Mouse (Mus musculus) liver, embryonic 13.5 days (tissue): Measurements from ENCODE around the gene Mgme1. TPM values are rescaled to one million over a fixed set of nuclear protein-coding genes. Genes with fewer than 3 reads are reported as not detected.

ENCODE experiments used
- ATAC-seq: fragments of 200-750 bp; cut with Nextera tagmentation; 2 replicates; pipeline ENCODE4 v1.8.0; 2017; ENCODE audit warnings: low read depth, mild to moderate bottlenecking, moderate number of reproducible peaks, moderate library complexity
- DNase-seq: peaks from one replicate; pipeline ENCODE4 v3.0.0; 2022
- H3K27ac ChIP-seq: fragments of 300-500 bp; sonication (generic); 2 replicates; pipeline ENCODE4 v1.5.1; 2015; ENCODE audit warnings: moderate library complexity, mild to moderate bottlenecking, inconsistent platforms
- H3K27me3 ChIP-seq: fragments of 300-500 bp; sonication (generic); 2 replicates; pipeline ENCODE4 v1.6.1; 2015; ENCODE audit warnings: mild to moderate bottlenecking, inconsistent platforms
- H3K36me3 ChIP-seq: fragments of 300-500 bp; sonication (generic); 2 replicates; pipeline ENCODE4 v1.6.1; 2015; ENCODE audit warnings: mild to moderate bottlenecking, inconsistent platforms
- H3K4me1 ChIP-seq: fragments of 300-500 bp; sonication (generic); replicated peaks from 2 replicates; pipeline ENCODE4 v1.6.1; 2015; ENCODE audit warnings: inconsistent platforms
- H3K4me2 ChIP-seq: fragments of 300-500 bp; sonication (generic); 2 replicates; pipeline ENCODE4 v1.6.1; 2015; ENCODE audit warnings: inconsistent platforms, mild to moderate bottlenecking, moderate library complexity
- H3K4me3 ChIP-seq: fragments of 300-500 bp; sonication (generic); replicated peaks from 2 replicates; pipeline ENCODE4 v1.5.1; 2015; ENCODE audit warnings: mild to moderate bottlenecking, inconsistent platforms
- H3K9ac ChIP-seq: fragments of 300-500 bp; sonication (generic); 2 replicates; pipeline ENCODE4 v1.6.1; 2015; ENCODE audit warnings: mild to moderate bottlenecking, inconsistent platforms
- H3K9me3 ChIP-seq: fragments of 300-500 bp; sonication (generic); replicated peaks from 2 replicates; pipeline ENCODE4 v1.6.1; 2016; ENCODE audit warnings: inconsistent platforms
- WGBS: fragments of 180-500 bp; shearing (Covaris S2); methylation state at CpG from one replicate; pipeline ENCODE4 v1.1.7; 2015; ENCODE audit not compliant: insufficient replicate concordance; 5-methylcytosine and 5-hydroxymethylcytosine counted together
- polyA plus RNA-seq: library from polyadenylated mRNA; unstranded; fragments of >200 nt; fragmentation: Nextera tagmentation; extraction: Ambion mirVana; gene quantifications from 2 replicates; pipeline ENCODE4 v1.2.1, GENCODE M21; 2015

Mgme1 gene
- polyA plus RNA-seq, 1 experiment from 2014 or later, result 14.0 TPM

DNA sequence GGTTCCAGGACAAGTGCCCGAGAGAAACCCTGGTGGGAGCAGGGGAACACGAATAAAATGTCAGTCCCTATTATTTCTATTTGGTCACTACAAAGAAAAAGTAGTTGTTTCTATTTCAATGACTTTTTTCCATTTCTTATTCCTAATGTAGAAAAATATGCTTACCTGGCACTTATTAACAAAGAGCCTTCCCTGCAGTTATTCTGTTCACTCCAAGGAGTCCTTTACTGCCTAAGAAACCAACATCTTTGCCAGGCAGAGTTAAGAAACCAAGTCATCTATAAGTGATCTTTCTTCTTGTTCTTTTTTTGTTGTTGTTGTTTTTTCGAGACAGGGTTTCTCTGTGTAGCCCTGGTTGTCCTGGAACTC lies 5.4 kb upstream of the Mgme1 start:
- ATAC-seq, result no peak
- H3K9me3 ChIP-seq, result no peaks in the 10 kb centered on the region
- H3K4me3 ChIP-seq, result no peak overlapping the region
- 0 out of 2 replicates have a peak overlapping the region, but pooled peaks have one; percentile 37 for H3K9ac ChIP-seq
- WGBS, result 50% methylated on average over 3 of the region's 3 CpGs
- no peak overlapping the region for H3K27ac ChIP-seq
- peaks cover 70% of the 10 kb centered on the region for H3K4me1 ChIP-seq
- H3K36me3 ChIP-seq, result peaks cover 72% of the 10 kb centered on the region
- peak overlapping the region; percentile 17; the same call in 1 of the 2 replicates for H3K4me2 ChIP-seq
- H3K27me3 ChIP-seq, result no peaks in the 10 kb centered on the region
- no peak for DNase-seq

DNA sequence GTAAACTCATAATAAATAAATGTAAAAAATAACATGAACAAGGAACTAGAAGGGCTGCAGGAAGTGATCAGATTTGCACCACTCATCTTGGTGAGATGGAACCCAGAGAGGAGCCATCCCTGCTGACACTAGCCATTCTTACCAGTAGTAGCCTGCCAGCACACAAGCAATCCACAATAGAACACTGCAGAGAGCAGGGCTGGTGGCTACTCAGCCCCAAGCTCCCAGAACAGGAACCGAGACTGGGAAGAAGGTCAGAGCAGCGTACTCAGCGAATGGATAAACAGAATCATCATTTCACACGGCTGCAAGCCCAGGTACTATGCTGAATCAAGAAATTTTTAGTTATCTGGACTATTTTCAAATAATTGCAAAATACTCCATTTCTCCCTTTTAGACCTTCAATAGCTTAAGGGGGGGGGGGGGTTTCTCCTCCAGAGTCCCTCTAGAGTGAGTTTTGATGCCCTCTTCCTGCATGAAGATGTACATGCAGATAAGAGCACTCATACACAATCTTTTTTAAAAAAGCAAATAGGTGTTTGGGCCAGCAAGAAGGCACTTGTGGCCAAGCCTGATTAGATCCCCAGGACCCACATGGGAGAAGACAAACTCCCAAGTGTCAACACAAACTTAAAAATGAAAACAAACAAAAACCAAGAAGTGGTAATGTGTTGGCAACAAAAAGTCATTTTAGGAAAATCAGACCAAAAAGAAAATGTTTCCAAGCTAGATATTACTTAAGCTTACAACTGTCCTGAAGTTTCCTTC lies 4.4 kb upstream of the Mgme1 start:
- peaks cover 72% of the 10 kb centered on the region for H3K4me1 ChIP-seq
- no peaks in the 10 kb centered on the region for H3K27me3 ChIP-seq
- H3K4me2 ChIP-seq, result peak overlapping the region; percentile 85
- peak overlapping the region; percentile 48; the same call in 1 of the 2 replicates for H3K9ac ChIP-seq
- ATAC-seq (no peak), DNase-seq (no peak)
- no peaks in the 10 kb centered on the region for H3K9me3 ChIP-seq
- 33% methylated on average over 4 of the region's 4 CpGs for WGBS
- H3K4me3 ChIP-seq, result peak overlapping the region; percentile 94
- peaks cover 62% of the 10 kb centered on the region for H3K36me3 ChIP-seq
- H3K27ac ChIP-seq, result 0 out of 2 replicates have a peak overlapping the region, but pooled peaks have one; percentile 15

DNA sequence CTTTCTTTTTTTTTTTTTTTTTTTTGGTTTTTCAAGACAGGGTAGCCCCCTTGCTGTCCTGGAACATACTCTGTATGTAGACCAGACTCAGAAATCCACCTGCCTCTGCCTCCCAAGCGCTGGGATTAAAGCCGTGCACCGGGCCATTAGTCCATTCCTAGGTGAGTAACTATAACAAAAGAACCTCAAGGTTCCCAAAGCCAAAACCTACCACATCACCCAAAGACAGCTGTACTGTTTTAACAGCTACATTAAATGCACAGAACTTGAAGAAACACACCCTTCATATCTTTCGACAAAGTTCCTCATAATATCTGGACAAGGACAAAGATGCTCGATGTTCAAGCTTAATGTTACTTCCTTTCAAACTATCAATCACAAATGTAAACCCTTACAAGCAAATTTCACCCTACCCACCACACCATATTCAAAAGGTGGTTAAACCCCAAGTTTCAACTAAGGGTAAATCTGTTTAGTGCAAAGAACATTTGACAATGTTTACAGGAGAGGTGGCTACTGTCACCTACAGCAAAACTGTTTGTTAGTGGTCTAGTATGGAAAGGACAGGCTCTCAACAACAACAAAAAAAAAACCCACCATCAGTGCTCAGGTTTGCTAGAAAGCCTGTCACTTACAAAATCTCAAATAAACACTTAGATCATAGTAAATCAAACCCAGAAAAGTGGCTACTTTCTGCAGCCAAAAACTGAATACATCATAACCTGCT lies 3.3 kb upstream of the Mgme1 start:
- no peaks in the 10 kb centered on the region for H3K27me3 ChIP-seq
- H3K4me1 ChIP-seq, result peaks cover 71% of the 10 kb centered on the region
- WGBS, result 22% methylated on average over 5 of the region's 5 CpGs
- DNase-seq, result no peak
- H3K4me3 ChIP-seq, result peak overlapping the region; percentile 94
- H3K36me3 ChIP-seq, result peaks cover 51% of the 10 kb centered on the region
- ATAC-seq, result no peak
- H3K9ac ChIP-seq, result peak overlapping the region; percentile 98
- peak overlapping the region; percentile 50 for H3K27ac ChIP-seq
- peak overlapping the region; percentile 85 for H3K4me2 ChIP-seq
- no peaks in the 10 kb centered on the region for H3K9me3 ChIP-seq

DNA sequence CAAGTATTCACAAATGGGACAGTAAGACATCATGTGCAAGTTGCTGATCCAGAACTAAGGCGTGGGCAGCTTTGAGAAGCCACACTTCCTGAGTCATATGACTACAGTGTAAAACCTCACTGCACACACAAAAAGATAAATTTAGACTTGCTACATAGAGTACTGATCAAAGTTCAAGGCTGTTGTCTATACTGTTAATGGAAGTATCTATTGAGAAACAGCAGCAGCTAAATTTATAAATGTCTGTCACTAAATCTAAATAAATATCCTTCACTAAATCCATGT lies 2.8 kb upstream of the Mgme1 start:
- Histone ChIP-seq H3K36me3 (peaks cover 48% of the 10 kb centered on the region), H3K27me3 (no peaks in the 10 kb centered on the region), H3K4me2 (peak overlapping the region; percentile 85), H3K4me1 (peaks cover 71% of the 10 kb centered on the region), H3K9me3 (no peaks in the 10 kb centered on the region), H3K4me3 (peak overlapping the region; percentile 94), H3K27ac (peak overlapping the region; percentile 50; the same call in 1 of the 2 replicates), H3K9ac (peak overlapping the region; percentile 98)
- 5% methylated on average over 1 of the region's 1 CpGs for WGBS
- ATAC-seq (no peak), DNase-seq (no peak)

DNA sequence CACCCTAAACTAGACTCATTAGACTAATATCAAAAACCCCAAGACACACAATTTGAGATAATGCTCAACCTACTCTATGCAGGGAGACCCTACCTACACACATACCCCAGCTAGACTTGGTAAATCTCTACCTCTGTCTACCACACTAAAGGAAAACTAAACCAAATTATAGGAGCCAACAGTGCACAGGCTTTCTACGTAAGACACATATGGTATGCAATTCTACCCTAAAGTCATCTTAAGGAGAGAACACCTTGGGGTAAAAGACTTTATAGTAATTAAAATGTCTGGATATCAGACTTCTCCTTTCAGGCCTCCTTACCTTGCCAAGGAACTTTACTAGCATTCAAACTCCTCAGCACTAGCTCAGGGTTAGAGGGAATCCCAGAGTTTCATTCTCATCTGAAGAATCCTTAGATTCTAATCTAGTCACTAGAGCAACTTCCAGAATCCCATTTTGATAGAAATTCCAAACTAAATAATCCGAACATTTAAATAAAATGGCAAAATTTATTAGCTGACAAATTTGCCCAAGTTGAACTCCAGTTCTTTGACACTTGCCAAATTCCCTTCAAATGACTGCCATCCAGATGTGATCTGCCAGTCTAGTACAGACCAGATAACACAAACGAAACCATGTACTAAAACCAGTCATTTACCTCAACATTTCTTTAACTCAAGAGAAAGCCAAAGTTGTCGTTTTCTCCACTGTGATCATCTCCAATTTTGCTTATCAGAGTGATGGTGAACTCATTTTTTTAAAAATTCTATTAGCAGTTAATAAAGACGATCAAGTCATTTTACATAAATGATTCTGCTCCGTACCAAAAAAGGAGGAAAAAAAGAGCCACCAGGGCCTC lies 1.8 kb upstream of the Mgme1 start:
- Histone ChIP-seq H3K9ac (peak overlapping the region; percentile 98), H3K4me3 (peak overlapping the region; percentile 94), H3K27ac (peak overlapping the region; percentile 92; the same call in 1 of the 2 replicates), H3K9me3 (no peaks in the 10 kb centered on the region), H3K36me3 (peaks cover 38% of the 10 kb centered on the region), H3K4me1 (peaks cover 71% of the 10 kb centered on the region), H3K4me2 (peak overlapping the region; percentile 85), H3K27me3 (no peaks in the 10 kb centered on the region)
- no peak for DNase-seq
- WGBS, result 4% methylated on average over 6 of the region's 6 CpGs
- ATAC-seq, result no peak

DNA sequence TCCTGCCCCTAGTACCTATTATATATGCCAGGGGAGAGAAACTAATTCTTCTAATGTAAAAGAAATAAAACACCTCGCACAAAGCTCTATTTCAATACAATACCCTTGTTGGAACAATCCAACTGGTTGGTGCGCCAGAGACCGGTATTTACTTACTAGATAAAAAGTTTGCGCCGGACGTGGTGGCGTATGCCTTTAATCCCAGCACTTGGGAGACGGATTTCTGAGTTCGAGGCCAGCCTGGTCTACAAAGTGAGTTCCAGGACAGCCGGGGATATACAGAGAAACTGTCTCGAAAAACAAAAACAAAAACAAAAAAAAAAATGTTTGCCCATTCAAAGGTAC lies 1.2 kb upstream of the Mgme1 start:
- Histone ChIP-seq H3K36me3 (peaks cover 32% of the 10 kb centered on the region), H3K9me3 (no peaks in the 10 kb centered on the region), H3K4me1 (peaks cover 71% of the 10 kb centered on the region), H3K4me2 (peak overlapping the region; percentile 85), H3K27me3 (no peaks in the 10 kb centered on the region), H3K4me3 (peak overlapping the region; percentile 94), H3K9ac (peak overlapping the region; percentile 98), H3K27ac (peak overlapping the region; percentile 92; the same call in 1 of the 2 replicates)
- DNase-seq (no peak), ATAC-seq (no peak)
- under 1% methylated on average over 11 of the region's 11 CpGs for WGBS

DNA sequence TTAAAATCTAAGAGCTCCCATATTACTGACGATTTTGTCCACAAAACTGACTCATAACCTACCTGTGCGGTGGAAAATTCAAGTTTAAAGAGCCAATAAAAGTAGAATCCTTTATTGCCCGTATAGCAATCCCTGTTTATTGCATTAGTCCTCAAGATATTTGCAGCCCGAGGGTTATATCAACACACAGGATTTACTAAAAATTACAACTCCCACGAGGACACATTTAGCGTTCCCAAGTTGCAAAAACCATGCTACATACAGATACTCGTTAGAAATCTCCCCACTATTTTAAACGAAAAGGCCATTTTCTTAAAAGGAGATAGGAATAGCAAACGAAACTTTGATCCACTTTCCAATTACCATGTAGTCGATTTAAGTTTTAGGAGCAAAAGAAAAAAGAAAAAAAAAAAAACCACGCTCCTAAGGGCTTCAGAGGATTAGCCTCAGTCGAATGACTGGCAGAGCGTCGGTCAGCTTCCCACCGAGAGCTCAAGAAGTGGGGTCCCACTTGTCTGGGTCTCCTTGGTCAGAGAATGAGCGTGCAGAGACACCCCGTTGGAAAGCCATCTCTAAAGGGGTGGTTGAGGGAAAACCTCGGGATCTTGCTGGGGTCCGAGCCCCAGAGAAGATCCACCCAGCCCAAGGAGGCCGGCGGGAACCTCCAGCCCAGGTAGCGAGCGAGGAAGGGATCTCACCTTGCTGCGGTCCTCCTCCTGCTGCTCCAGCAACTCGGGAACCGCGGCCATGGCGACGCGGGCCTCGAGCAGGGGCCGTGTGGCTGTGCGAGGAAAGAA lies 586 bp upstream of the Mgme1 start:
- under 1% methylated on average over 25 of the region's 33 CpGs for WGBS
- H3K4me2 ChIP-seq, result peak overlapping the region; percentile 85
- H3K36me3 ChIP-seq, result peaks cover 26% of the 10 kb centered on the region
- ATAC-seq (no peak; the same call in 1 of the 2 replicates), DNase-seq (no peak)
- H3K27ac ChIP-seq, result peak overlapping the region; percentile 92
- H3K27me3 ChIP-seq, result no peaks in the 10 kb centered on the region
- peak overlapping the region; percentile 98 for H3K9ac ChIP-seq
- H3K9me3 ChIP-seq, result no peaks in the 10 kb centered on the region
- peak overlapping the region; percentile 94 for H3K4me3 ChIP-seq
- H3K4me1 ChIP-seq, result peaks cover 71% of the 10 kb centered on the region

DNA sequence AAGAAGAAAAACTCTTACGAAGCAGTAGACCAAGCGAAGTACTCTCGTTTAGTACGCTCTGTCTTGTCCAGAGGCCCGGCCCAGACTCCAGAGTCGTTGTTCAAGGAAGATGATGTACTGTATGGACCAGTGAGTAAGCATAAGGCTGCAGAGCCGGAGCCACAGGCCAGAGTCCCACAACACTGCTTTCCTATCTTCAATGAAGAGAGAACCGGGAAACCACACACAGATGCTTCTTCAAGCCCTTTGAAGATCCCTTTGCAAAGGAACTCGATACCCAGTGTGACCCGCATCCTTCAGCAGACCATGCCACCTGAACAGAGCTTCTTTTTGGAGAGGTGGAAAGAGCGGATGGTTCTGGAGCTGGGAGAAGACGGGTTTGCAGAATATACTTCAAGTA lies 1.6 kb downstream of the Mgme1 start:
- peak overlapping the region; percentile 85 for H3K4me2 ChIP-seq
- no peaks in the 10 kb centered on the region for H3K9me3 ChIP-seq
- no peaks in the 10 kb centered on the region for H3K27me3 ChIP-seq
- ATAC-seq (no peak), DNase-seq (no peak)
- peaks cover 64% of the 10 kb centered on the region for H3K4me1 ChIP-seq
- peak overlapping the region; percentile 42 for H3K9ac ChIP-seq
- WGBS, result 70% methylated on average over 12 of the region's 12 CpGs
- H3K36me3 ChIP-seq, result peaks cover 22% of the 10 kb centered on the region
- peak overlapping the region; percentile 94 for H3K4me3 ChIP-seq
- H3K27ac ChIP-seq, result peak overlapping the region; percentile 47; the same call in 1 of the 2 replicates

DNA sequence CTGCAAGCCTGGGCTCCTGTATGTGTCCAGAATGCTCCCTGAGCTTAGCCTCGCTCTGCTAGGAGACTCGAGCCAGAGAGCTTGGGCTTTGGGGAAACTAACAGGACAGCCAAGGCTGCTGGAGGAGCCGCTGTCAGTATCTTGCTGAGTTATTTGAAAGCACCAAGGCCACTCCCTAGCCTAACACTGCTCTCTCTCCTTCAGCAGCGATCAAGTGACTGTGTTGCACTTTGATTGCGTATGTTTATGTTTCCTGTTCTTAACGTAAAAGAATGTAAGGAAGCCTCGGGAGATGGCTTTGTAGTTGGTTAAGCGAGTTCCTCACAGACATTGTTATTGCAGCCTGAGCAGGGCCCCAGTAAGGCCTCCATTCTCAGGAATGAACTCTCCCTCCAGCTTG lies 4.3 kb downstream of the Mgme1 start:
- H3K27ac ChIP-seq, result peak overlapping the region; percentile 63
- peaks cover 32% of the 10 kb centered on the region for H3K36me3 ChIP-seq
- peak overlapping the region; percentile 18 for H3K4me2 ChIP-seq
- 33% methylated on average over 8 of the region's 8 CpGs for WGBS
- ATAC-seq (no peak), DNase-seq (no peak)
- H3K9me3 ChIP-seq, result no peaks in the 10 kb centered on the region
- H3K4me1 ChIP-seq, result peaks cover 50% of the 10 kb centered on the region
- H3K9ac ChIP-seq, result peak overlapping the region; percentile 44
- no peak overlapping the region for H3K4me3 ChIP-seq
- no peaks in the 10 kb centered on the region for H3K27me3 ChIP-seq

DNA sequence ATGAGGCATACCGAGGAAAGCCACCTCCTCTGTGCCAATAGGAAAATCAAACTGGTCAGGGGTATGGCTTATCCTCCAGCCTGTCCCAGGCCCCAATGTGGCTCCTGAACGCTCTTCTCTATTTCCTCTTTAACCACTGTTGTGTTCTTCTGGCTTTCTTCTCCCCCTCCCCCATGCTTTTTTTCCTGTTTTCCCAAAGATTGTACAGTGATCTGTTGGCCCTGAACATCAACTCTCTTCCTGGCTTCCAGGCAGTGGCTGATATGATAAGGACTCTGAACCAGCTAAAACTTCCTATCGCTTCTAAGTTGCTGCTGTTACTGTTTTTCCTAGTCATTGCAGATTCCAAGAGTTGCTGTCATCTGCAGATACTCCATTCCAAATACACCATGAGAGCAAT lies 6.4 kb downstream of the Mgme1 start:
- H3K9ac ChIP-seq, result no peak overlapping the region
- no peak for DNase-seq
- 0 out of 2 replicates have a peak, but pooled peaks have one; percentile 13 for ATAC-seq
- H3K9me3 ChIP-seq, result no peaks in the 10 kb centered on the region
- H3K36me3 ChIP-seq, result peaks cover 39% of the 10 kb centered on the region
- 58% methylated on average over 3 of the region's 3 CpGs for WGBS
- H3K27ac ChIP-seq, result no peak overlapping the region
- H3K27me3 ChIP-seq, result no peaks in the 10 kb centered on the region
- no peak overlapping the region for H3K4me3 ChIP-seq
- no peak overlapping the region for H3K4me2 ChIP-seq
- H3K4me1 ChIP-seq, result peaks cover 42% of the 10 kb centered on the region
